Mouse (Mus musculus): ENCODE data around the gene Lcn11. TPM values are rescaled to one million over a fixed set of nuclear protein-coding genes. Genes with fewer than 3 reads are reported as not detected.
"Not testable (repeated sequence)": the region's sequence is repeated elsewhere in the genome, so short reads cannot be mapped to it uniquely, and the experiment has no call there.

Gene Lcn11
- total RNA-seq (2014; rRNA removed) (not detected in 2 replicates), polyA plus RNA-seq (2015; fragmentation: Nextera tagmentation; extraction: Ambion mirVana) (not detected in 2 replicates)

DNA sequence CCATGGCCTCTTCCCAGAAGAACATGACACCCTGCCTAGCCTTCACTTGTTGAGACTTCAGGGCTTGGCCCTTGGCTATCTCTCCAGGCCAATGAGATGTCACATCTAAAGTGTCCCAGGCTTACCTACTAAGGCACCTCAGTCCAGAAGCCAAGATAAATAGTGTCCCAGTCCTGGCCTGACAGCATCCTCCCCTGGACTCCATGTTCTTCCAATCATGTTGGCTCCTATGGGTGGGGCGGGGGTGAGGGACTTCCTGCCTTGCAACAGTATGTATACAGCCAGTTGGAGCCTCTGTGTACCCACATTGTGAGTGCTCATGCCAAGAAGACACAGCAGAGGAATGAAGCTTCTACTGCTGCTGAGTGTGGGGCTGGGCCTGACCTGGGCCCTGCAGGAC, at the start of gene Lcn11:
Gene Lcn11 (plus strand): TSS at position 301 of the 400 bp plus-strand sequence.
- Histone ChIP-seq H3K27me3 (ENCODE audit: insufficient read depth, low read length) (no peaks in the 10 kb centered on the region), H3K9ac (replicated peaks; ENCODE audit: low read length, poor library complexity, severe bottlenecking) (no peak within 1 kb of the TSS), H3K4me3 (ENCODE audit: low read depth, low read length) (no peak within 1 kb of the TSS), H3K4me2 (ENCODE audit: low read depth, low read length, poor library complexity, severe bottlenecking) (no peak within 1 kb of the TSS), H3K9me3 (ENCODE audit: low read length) (no peaks in the 10 kb centered on the region), H3K4me1 (ENCODE audit: insufficient read depth, low read length) (no peaks in the 10 kb centered on the region), H3K36me3 (ENCODE audit: insufficient read depth, low read length) (no peaks in the 10 kb centered on the region), H3K27ac (ENCODE audit: low read depth, low read length) (no peak within 1 kb of the TSS)
- TF ChIP-seq CTCF (IDR thresholded peaks at IDR 0.05), result no peak
- ATAC-seq (ENCODE audit: low FRiP score), result no peak
- WGBS, result 88% methylated on average over 1 of the region's 1 CpGs
- no peak for DNase-seq (ENCODE audit: low spot score)

DNA sequence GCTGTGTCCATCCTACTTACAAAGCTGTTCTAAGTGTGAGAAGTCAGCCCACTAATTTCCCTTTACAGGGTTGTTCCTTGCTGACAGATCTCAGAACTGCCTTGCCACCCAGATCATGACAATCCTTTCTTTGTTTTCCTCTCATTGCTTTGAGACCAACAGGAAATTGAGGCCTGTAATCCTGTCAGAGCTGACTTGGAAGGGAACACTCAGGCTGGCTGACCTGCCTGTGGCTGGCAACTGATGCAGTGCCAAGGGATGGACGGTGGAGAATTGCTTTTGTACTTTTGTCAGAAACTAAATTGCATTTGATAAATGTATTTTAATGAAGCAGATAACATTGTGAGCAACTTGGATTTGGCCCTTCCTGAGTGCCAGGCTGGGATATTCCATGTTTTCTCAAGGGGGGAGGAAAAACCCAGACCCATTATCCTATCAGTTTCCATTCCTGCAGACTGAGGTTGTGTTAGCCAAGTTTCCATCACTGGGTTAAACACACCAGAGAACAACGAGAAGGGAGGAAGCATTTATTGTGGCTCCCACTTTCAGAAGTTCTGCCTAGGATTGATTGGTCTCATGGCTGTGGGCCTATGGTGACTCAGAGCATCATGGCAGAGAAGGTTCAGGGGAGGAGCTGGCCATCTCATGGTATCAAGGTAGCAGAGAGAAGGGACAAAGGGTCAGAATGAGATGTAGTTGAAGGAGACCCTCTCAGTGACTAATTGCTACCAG, 43.5 kb upstream of the Lcn11 start:
- no peak overlapping the region for H3K27ac ChIP-seq (ENCODE audit: low read depth, low read length)
- no peaks in the 10 kb centered on the region for H3K36me3 ChIP-seq (ENCODE audit: insufficient read depth, low read length)
- H3K4me1 ChIP-seq (ENCODE audit: insufficient read depth, low read length), result no peaks in the 10 kb centered on the region
- ATAC-seq (ENCODE audit: low FRiP score) (no peak), DNase-seq (ENCODE audit: low spot score) (no peak)
- 57% methylated on average over 2 of the region's 2 CpGs for WGBS
- H3K9me3 ChIP-seq (ENCODE audit: low read length), result no peaks in the 10 kb centered on the region
- H3K4me3 ChIP-seq (ENCODE audit: low read depth, low read length), result no peak overlapping the region
- no peak for TF ChIP-seq CTCF (IDR thresholded peaks at IDR 0.05)
- H3K9ac ChIP-seq (replicated peaks; ENCODE audit: low read length, poor library complexity, severe bottlenecking), result no peak overlapping the region
- no peaks in the 10 kb centered on the region for H3K27me3 ChIP-seq (ENCODE audit: insufficient read depth, low read length)
- no peak overlapping the region for H3K4me2 ChIP-seq (ENCODE audit: low read depth, low read length, poor library complexity, severe bottlenecking)

GRCm38 (mm10) chr2:25736709-25737108, 40.1 kb upstream of the Lcn11 start, which contains the start of gene Obp2b:
TSS of gene Obp2b (plus strand) at chr2:25737009.
- not testable (repeated sequence) for H3K27ac ChIP-seq (ENCODE audit: low read depth, low read length); H3K4me3 ChIP-seq (ENCODE audit: low read depth, low read length); DNase-seq (ENCODE audit: low spot score); ATAC-seq (ENCODE audit: low FRiP score); H3K4me1 ChIP-seq (ENCODE audit: insufficient read depth, low read length); H3K27me3 ChIP-seq (ENCODE audit: insufficient read depth, low read length); H3K9ac ChIP-seq (replicated peaks; ENCODE audit: low read length, poor library complexity, severe bottlenecking); H3K4me2 ChIP-seq (ENCODE audit: low read depth, low read length, poor library complexity, severe bottlenecking); H3K36me3 ChIP-seq (ENCODE audit: insufficient read depth, low read length); H3K9me3 ChIP-seq (ENCODE audit: low read length)
- 81% methylated on average over 3 of the region's 3 CpGs for WGBS

DNA sequence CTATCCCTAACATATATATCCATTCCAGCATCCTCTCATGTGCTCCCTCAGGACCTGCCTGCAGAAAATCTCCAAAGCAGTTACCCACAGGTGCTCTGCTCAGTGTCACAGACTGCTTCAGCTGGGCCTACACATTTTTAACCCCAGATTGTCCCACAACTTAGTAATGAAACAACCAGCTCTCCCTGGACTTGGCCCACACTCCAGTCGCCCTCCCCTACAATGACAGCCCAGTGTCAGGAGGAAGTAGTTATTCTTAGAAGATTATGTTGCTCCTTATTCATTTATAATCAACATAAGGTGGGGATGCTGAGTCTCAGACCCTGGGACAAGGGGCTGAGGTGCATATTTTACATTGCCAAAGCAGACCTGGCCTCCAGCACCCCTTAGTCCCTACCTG, 35.1 kb upstream of the Lcn11 start:
- Histone ChIP-seq H3K9me3 (ENCODE audit: low read length) (no peaks in the 10 kb centered on the region), H3K27me3 (ENCODE audit: insufficient read depth, low read length) (no peaks in the 10 kb centered on the region), H3K9ac (replicated peaks; ENCODE audit: low read length, poor library complexity, severe bottlenecking) (no peak overlapping the region), H3K4me2 (ENCODE audit: low read depth, low read length, poor library complexity, severe bottlenecking) (no peak overlapping the region), H3K36me3 (ENCODE audit: insufficient read depth, low read length) (no peaks in the 10 kb centered on the region), H3K4me1 (ENCODE audit: insufficient read depth, low read length) (no peaks in the 10 kb centered on the region), H3K27ac (ENCODE audit: low read depth, low read length) (no peak overlapping the region), H3K4me3 (ENCODE audit: low read depth, low read length) (no peak overlapping the region)
- 65% methylated on average over 1 of the region's 1 CpGs for whole genome bisulfite sequencing
- no peak for TF ChIP-seq CTCF (IDR thresholded peaks at IDR 0.05)
- DNase-seq (ENCODE audit: low spot score), result no peak
- ATAC-seq (ENCODE audit: low FRiP score), result no peak

GRCm38 (mm10) chr2:25754201-25754600, 22.6 kb upstream of the Lcn11 start:
- WGBS, result 96% methylated on average over 1 of the region's 1 CpGs
- Histone ChIP-seq H3K4me2 (ENCODE audit: low read depth, low read length, poor library complexity, severe bottlenecking) (no peak overlapping the region), H3K27me3 (ENCODE audit: insufficient read depth, low read length) (no peaks in the 10 kb centered on the region), H3K9ac (replicated peaks; ENCODE audit: low read length, poor library complexity, severe bottlenecking) (no peak overlapping the region), H3K9me3 (ENCODE audit: low read length) (no peaks in the 10 kb centered on the region), H3K27ac (ENCODE audit: low read depth, low read length) (no peak overlapping the region), H3K4me3 (ENCODE audit: low read depth, low read length) (no peak overlapping the region), H3K4me1 (ENCODE audit: insufficient read depth, low read length) (no peaks in the 10 kb centered on the region), H3K36me3 (ENCODE audit: insufficient read depth, low read length) (no peaks in the 10 kb centered on the region)
- DNase-seq (ENCODE audit: low spot score) (no peak), ATAC-seq (ENCODE audit: low FRiP score) (no peak)
- TF ChIP-seq CTCF (IDR thresholded peaks at IDR 0.05), result no peak

DNA sequence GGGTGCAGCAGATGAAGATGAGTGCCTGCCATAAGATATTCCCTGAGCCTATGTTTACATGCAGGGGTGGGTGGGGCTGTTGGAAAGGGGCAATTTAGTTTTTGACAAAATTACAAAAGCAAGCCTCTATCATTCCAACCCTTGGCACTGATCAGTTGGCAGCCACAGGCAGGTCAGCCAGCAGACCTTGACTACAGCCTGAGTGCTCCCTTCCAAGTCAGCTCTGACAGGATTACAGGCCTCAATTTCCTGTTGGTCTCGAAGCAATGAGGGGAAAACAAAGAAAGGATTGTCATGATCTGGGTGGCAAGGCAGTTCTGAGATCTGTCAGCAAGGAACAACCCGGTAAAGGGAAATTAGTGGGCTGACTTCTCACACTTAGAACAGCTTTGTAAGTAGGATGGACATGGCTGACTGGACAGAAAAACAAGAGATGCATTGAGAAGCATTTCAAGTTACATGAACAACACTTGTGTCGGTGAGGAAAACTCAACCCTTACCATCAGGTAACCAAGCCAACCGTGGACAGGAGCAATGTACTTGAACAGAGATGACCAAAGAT, 18.7 kb upstream of the Lcn11 start:
- ATAC-seq (ENCODE audit: low FRiP score), result no peak
- DNase-seq (ENCODE audit: low spot score), result no peak
- Histone ChIP-seq H3K4me3 (ENCODE audit: low read depth, low read length) (no peak overlapping the region), H3K4me1 (ENCODE audit: insufficient read depth, low read length) (no peaks in the 10 kb centered on the region), H3K9me3 (ENCODE audit: low read length) (no peaks in the 10 kb centered on the region), H3K9ac (replicated peaks; ENCODE audit: low read length, poor library complexity, severe bottlenecking) (no peak overlapping the region), H3K4me2 (ENCODE audit: low read depth, low read length, poor library complexity, severe bottlenecking) (no peak overlapping the region), H3K36me3 (ENCODE audit: insufficient read depth, low read length) (no peaks in the 10 kb centered on the region), H3K27ac (ENCODE audit: low read depth, low read length) (no peak overlapping the region), H3K27me3 (ENCODE audit: insufficient read depth, low read length) (no peaks in the 10 kb centered on the region)
- 38% methylated on average over 4 of the region's 4 CpGs for WGBS
- no peak for TF ChIP-seq CTCF (IDR thresholded peaks at IDR 0.05)
